Mouse (Mus musculus): ENCODE data around the gene Alox12e.

GRCm38 (mm10) chr11:70280441-70280840 is 42.0 kb downstream of the Alox12e start:
- TF ChIP-seq POLR2AphosphoS2 (IDR thresholded peaks at IDR 0.05; ENCODE audit: insufficient read length, low read depth) (no peak), TCF12 (IDR thresholded peaks at IDR 0.05; ENCODE audit: insufficient read depth, poor library complexity, severe bottlenecking) (no peak), POLR2A (IDR thresholded peaks at IDR 0.05; ENCODE audit: insufficient read length, low read depth) (no peak), E2F4 (IDR thresholded peaks at IDR 0.05; ENCODE audit: insufficient read depth) (no peak)
